Mouse (Mus musculus) skeletal muscle tissue, adult 2 months (tissue): ENCODE data around the gene Relt.

Source experiments
- DNase-seq: peaks from one replicate; pipeline ENCODE4 v3.0.0-alpha.2; 2012; ENCODE audit warnings: low read depth, low spot score

Gene Relt

GRCm38 (mm10) chr7:100798810-100799209 lies 64.4 kb downstream of the Relt start:
- DNase-seq = peak; percentile 36
